Mouse (Mus musculus) midbrain, embryonic 16.5 days (tissue): ENCODE measurements around the gene Fam71e1. TPM values are rescaled to one million over a fixed set of nuclear protein-coding genes. Genes with fewer than 3 reads are reported as not detected.

Experiments
- ATAC-seq: fragments of 200-750 bp; cut with Nextera tagmentation; 2 replicates; pipeline ENCODE4 v1.8.0; 2017; ENCODE audit warnings: moderate TSS enrichment
- H3K27ac ChIP-seq: fragments of 300-500 bp; sonication (generic); 2 replicates; pipeline ENCODE4 v1.5.1; 2014; ENCODE audit warnings: mild to moderate bottlenecking, low read length, mixed read lengths
- H3K27me3 ChIP-seq: fragments of 300-500 bp; sonication (generic); 2 replicates; pipeline ENCODE4 v1.6.1; 2014; ENCODE audit warnings: low read depth, low read length, mixed read lengths; ENCODE audit not compliant: control insufficient read depth, insufficient read depth
- H3K36me3 ChIP-seq: fragments of 300-500 bp; sonication (generic); 2 replicates; pipeline ENCODE4 v1.6.1; 2014; ENCODE audit warnings: mild to moderate bottlenecking, low read length, moderate library complexity, mixed read lengths; ENCODE audit not compliant: control insufficient read depth, insufficient read depth
- H3K4me1 ChIP-seq: fragments of 300-500 bp; sonication (generic); 2 replicates; pipeline ENCODE4 v1.6.1; 2014; ENCODE audit warnings: mild to moderate bottlenecking, low read length, mixed read lengths; ENCODE audit not compliant: control insufficient read depth, insufficient read depth
- H3K4me2 ChIP-seq: fragments of 300-500 bp; sonication (generic); 2 replicates; pipeline ENCODE4 v1.6.1; 2014; ENCODE audit warnings: mild to moderate bottlenecking, low read length, mixed read lengths
- H3K4me3 ChIP-seq: fragments of 300-500 bp; sonication (generic); 2 replicates; pipeline ENCODE4 v1.5.1; 2014; ENCODE audit warnings: low read depth, mild to moderate bottlenecking, low read length, moderate library complexity, mixed read lengths
- H3K9ac ChIP-seq: fragments of 300-500 bp; sonication (generic); 2 replicates; pipeline ENCODE4 v1.6.1; 2014; ENCODE audit warnings: low read depth, low read length, mixed read lengths
- H3K9me3 ChIP-seq: fragments of 300-500 bp; sonication (generic); replicated peaks from 2 replicates; pipeline ENCODE4 v1.6.1; 2014; ENCODE audit warnings: mild to moderate bottlenecking, low read length, mixed read lengths; ENCODE audit not compliant: control insufficient read depth, poor library complexity, severe bottlenecking
- WGBS: fragments of 180-500 bp; shearing (Covaris S2); extraction: QIAGEN DNeasy Blood & Tissue Kit; methylation state at CpG from one replicate; pipeline ENCODE4 v1.1.7; 2014; 5-methylcytosine and 5-hydroxymethylcytosine counted together
- microRNA-seq: library from miRNA; unstranded; fragments of <30 nt; microRNA quantifications from one replicate; pipeline ENCODE4, GENCODE M21; 2017
- polyA plus RNA-seq: library from polyadenylated mRNA; unstranded; fragments of >200 nt; fragmentation: Nextera tagmentation; extraction: Ambion mirVana; gene quantifications from 2 replicates; pipeline ENCODE4 v1.2.1, GENCODE M21; 2015

Fam71e1 gene
- polyA plus RNA-seq, 1 experiment from 2014 or later: 24.2 TPM

- H3K9ac ChIP-seq: no peak overlapping the region
- H3K27ac ChIP-seq: no peak overlapping the region
- H3K4me3 ChIP-seq: no peak overlapping the region
- H3K4me1 ChIP-seq: peaks cover 10% of the 10 kb centered on the region
- H3K4me2 ChIP-seq: no peak overlapping the region
- H3K9me3 ChIP-seq: no peaks in the 10 kb centered on the region
- ATAC-seq: no peak
- peaks cover 4% of the 10 kb centered on the region; the same call in 1 of the 2 replicates for H3K36me3 ChIP-seq
- H3K27me3 ChIP-seq: no peaks in the 10 kb centered on the region
- WGBS: 97% methylated on average over 3 of the region's 3 CpGs
These were observed 49.9 kb downstream of the Fam71e1 start for GRCm38 (mm10) chr7:44546274-44546673.

GRCm38 (mm10) chr7:44547041-44547440 lies 50.7 kb downstream of the Fam71e1 start:
- H3K4me2 ChIP-seq: no peak overlapping the region
- over 99% methylated on average over 13 of the region's 13 CpGs for WGBS
- peaks cover 4% of the 10 kb centered on the region; the same call in 1 of the 2 replicates for H3K36me3 ChIP-seq
- no peaks in the 10 kb centered on the region for H3K9me3 ChIP-seq
- no peaks in the 10 kb centered on the region for H3K27me3 ChIP-seq
- no peak overlapping the region for H3K27ac ChIP-seq
- peaks cover 10% of the 10 kb centered on the region for H3K4me1 ChIP-seq
- no peak overlapping the region for H3K4me3 ChIP-seq
- no peak overlapping the region for H3K9ac ChIP-seq
- no peak for ATAC-seq

DNA sequence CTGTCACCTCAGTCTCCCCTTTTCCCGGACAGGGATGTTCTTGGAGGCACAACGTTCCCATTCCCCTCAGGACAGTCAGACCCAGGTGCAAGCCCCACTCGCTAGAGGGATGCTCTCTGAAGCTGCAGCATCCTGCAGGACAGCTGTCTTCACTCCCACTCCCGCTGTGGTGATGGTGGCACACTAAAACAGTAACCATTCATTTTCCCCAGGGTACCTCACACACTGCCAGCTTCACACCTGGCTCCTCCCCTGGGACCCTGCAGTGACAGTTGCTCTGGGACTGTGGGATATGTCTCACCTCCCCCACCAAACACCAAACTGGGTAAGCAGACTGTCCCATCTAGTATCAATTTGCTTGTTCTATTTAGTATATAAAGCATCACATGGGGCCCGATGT lies 51.3 kb downstream of the Fam71e1 start:
- no peak overlapping the region for H3K27ac ChIP-seq
- peak overlapping the region; percentile 54 for H3K4me3 ChIP-seq
- H3K4me1 ChIP-seq: peaks cover 13% of the 10 kb centered on the region
- H3K9ac ChIP-seq: no peak overlapping the region
- peaks cover 4% of the 10 kb centered on the region; the same call in 1 of the 2 replicates for H3K36me3 ChIP-seq
- H3K9me3 ChIP-seq: no peaks in the 10 kb centered on the region
- no peak for ATAC-seq
- no peaks in the 10 kb centered on the region for H3K27me3 ChIP-seq
- WGBS: 27% methylated on average over 5 of the region's 5 CpGs
- peak overlapping the region; percentile 89 for H3K4me2 ChIP-seq

- H3K27me3 ChIP-seq: no peaks in the 10 kb centered on the region
- peak within 1 kb of the TSS; percentile 54 for H3K4me3 ChIP-seq
- peak within 1 kb of the TSS; percentile 89 for H3K4me2 ChIP-seq
- peaks cover 18% of the 10 kb centered on the region for H3K4me1 ChIP-seq
- H3K36me3 ChIP-seq: peaks cover 4% of the 10 kb centered on the region; the same call in 1 of the 2 replicates
- peak; percentile 89 for ATAC-seq
- peak within 1 kb of the TSS; percentile 59 for H3K27ac ChIP-seq
- under 1% methylated on average over 43 of the region's 43 CpGs for WGBS
- H3K9me3 ChIP-seq: no peaks in the 10 kb centered on the region
- peak within 1 kb of the TSS; percentile 61 for H3K9ac ChIP-seq
These were observed 52.2 kb downstream of the Fam71e1 start, which contains the start of gene Pold1 for GRCm38 (mm10) chr7:44548497-44549087. Gene Pold1, minus strand, starts transcription at chr7:44548849.

GRCm38 (mm10) chr7:44549621-44550408 lies 53.4 kb downstream of the Fam71e1 start:
- H3K9me3 ChIP-seq: no peaks in the 10 kb centered on the region
- WGBS: 94% methylated on average over 23 of the region's 23 CpGs
- no peak overlapping the region for H3K4me2 ChIP-seq
- H3K27ac ChIP-seq: no peak overlapping the region
- H3K27me3 ChIP-seq: no peaks in the 10 kb centered on the region
- H3K9ac ChIP-seq: no peak overlapping the region
- H3K4me3 ChIP-seq: no peak overlapping the region
- H3K36me3 ChIP-seq: peaks cover 4% of the 10 kb centered on the region; the same call in 1 of the 2 replicates
- no peak for ATAC-seq
- peaks cover 23% of the 10 kb centered on the region for H3K4me1 ChIP-seq

DNA sequence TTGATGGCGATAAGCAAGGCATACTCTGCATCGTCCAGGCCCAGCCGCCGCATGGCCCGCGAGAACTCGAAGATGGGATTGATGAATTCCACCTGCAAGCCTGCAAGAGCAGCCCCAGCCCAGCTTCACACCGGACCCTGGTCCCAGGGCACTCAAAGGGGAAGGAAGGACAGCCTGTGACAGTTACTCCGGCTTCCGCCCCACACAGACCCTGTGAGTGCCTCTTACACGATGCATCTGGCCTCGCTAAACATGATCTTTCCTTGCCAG lies 54.0 kb downstream of the Fam71e1 start:
- no peak for ATAC-seq
- H3K9me3 ChIP-seq: no peaks in the 10 kb centered on the region
- H3K4me2 ChIP-seq: no peak overlapping the region
- H3K27me3 ChIP-seq: no peaks in the 10 kb centered on the region
- H3K36me3 ChIP-seq: peaks cover 4% of the 10 kb centered on the region; the same call in 1 of the 2 replicates
- peaks cover 23% of the 10 kb centered on the region for H3K4me1 ChIP-seq
- no peak overlapping the region for H3K27ac ChIP-seq
- H3K4me3 ChIP-seq: no peak overlapping the region
- 96% methylated on average over 12 of the region's 12 CpGs for WGBS
- no peak overlapping the region for H3K9ac ChIP-seq

Small RNA genes within 50 kb of the gene (microRNA-seq; reads per million reads assigned to microRNA genes)
- gene Mir7052 (not detected), gene Mir7053 (not detected)

Other genes starting within 250 kb of the Fam71e1 start
- 1.1 and 1.5 TPM in 2 replicates for gene 1700028J19Rik, start 249.9 kb upstream of the Fam71e1 start, polyA plus RNA-seq
- gene 2410002F23Rik, start 249.9 kb upstream of the Fam71e1 start, polyA plus RNA-seq: 225 and 237 TPM in 2 replicates
- 0.14 TPM in 1 of 2 replicates, not detected in the other for gene Acp4, start 239.2 kb upstream of the Fam71e1 start, polyA plus RNA-seq
- gene Gm15517, start 235.1 kb upstream of the Fam71e1 start, polyA plus RNA-seq: not detected in 2 replicates
- gene Clec11a, start 189.7 kb upstream of the Fam71e1 start, polyA plus RNA-seq: 4.0 and 4.2 TPM in 2 replicates
- gene Shank1, start 186.3 kb upstream of the Fam71e1 start, polyA plus RNA-seq: 35.6 and 36.8 TPM in 2 replicates
- gene Syt3, start 112.5 kb upstream of the Fam71e1 start, polyA plus RNA-seq: 57.4 and 73.2 TPM in 2 replicates
- 2.0 and 3.6 TPM in 2 replicates for gene 1700008O03Rik, start 110.8 kb upstream of the Fam71e1 start, polyA plus RNA-seq
- gene Lrrc4b, start 67.6 kb upstream of the Fam71e1 start, polyA plus RNA-seq: 14.3 and 15.9 TPM in 2 replicates
- gene Aspdh, start 31.2 kb upstream of the Fam71e1 start, polyA plus RNA-seq: 3.9 and 4.2 TPM in 2 replicates
- gene Josd2, start 28.6 kb upstream of the Fam71e1 start, polyA plus RNA-seq: 39.5 and 39.6 TPM in 2 replicates
- 121 and 137 TPM in 2 replicates for gene Emc10, start 52 bp upstream of the Fam71e1 start, polyA plus RNA-seq
- gene Mybpc2, start 28.1 kb downstream of the Fam71e1 start, polyA plus RNA-seq: 0.16 and 0.17 TPM in 2 replicates
- not detected in 2 replicates for gene Spib, start 35.5 kb downstream of the Fam71e1 start, polyA plus RNA-seq
- 19.4 and 20.1 TPM in 2 replicates for gene Pold1, start 52.3 kb downstream of the Fam71e1 start, polyA plus RNA-seq
- gene Nr1h2, start 57.4 kb downstream of the Fam71e1 start, polyA plus RNA-seq: 54.1 and 58.1 TPM in 2 replicates
- 0.77 and 1.9 TPM in 2 replicates for gene Napsa, start 75.8 kb downstream of the Fam71e1 start, polyA plus RNA-seq
- 5.5 and 6.4 TPM in 2 replicates for gene Kcnc3, start 94.1 kb downstream of the Fam71e1 start, polyA plus RNA-seq
- gene Myh14, start 174.3 kb downstream of the Fam71e1 start, polyA plus RNA-seq: 2.9 and 3.3 TPM in 2 replicates
- gene Izumo2, start 212.2 kb downstream of the Fam71e1 start, polyA plus RNA-seq: not detected in 2 replicates